Mouse (Mus musculus) stomach, postnatal 0 days (tissue): ENCODE data around the gene Tdrd6.

Experiments
- CTCF ChIP-seq: IDR thresholded peaks from 2 replicates; pipeline ENCODE4 v1.5.1; 2016; ENCODE audit warnings: antibody characterized with exemption, low read depth, mild to moderate bottlenecking, moderate library complexity
- EP300 ChIP-seq: optimal IDR thresholded peaks from 2 replicates; pipeline ENCODE3; 2016; ENCODE audit warnings: antibody characterized with exemption

DNA sequence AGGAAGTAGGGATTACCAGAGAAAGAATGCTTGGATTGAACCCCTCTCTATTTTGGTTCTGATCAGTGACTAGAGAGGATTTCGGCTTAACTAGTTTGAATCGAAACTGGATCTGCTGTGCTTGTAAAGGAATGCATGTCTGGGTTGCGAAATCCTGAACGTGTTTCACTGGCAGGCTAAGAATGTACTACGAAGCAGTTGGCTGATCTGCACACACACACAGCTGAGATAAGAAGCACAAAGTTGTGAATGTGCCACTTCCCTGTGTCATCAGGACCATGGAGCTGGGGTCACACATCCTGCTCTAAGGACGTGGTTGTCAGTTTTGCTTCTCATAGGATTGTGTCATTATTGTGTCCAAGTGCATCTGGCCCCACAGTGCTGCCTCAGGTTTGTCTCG is 14.3 kb upstream of the Tdrd6 start:
- TF ChIP-seq CTCF (no peak), EP300 (no peak)
